Mouse (Mus musculus) testis, postnatal 10 days (tissue): Measurements from ENCODE around the gene Hba-x.
"Not testable (repeated sequence)": the region's sequence is repeated elsewhere in the genome, so short reads cannot be mapped to it uniquely, and the experiment has no call there.

Experiments used
- DNase-seq: peaks from one replicate; pipeline ENCODE4 v3.0.0; 2021; ENCODE audit warnings: low spot score

The Hba-x gene

GRCm38 (mm10) chr11:32285887-32286286 lies 9.7 kb downstream of the Hba-x start:
- DNase-seq, result not testable (repeated sequence)

- peak; percentile 82 for DNase-seq
Measured at GRCm38 (mm10) chr11:32286695-32287492, 10.7 kb downstream of the Hba-x start, which contains the start of gene Hbq1b. TSS of gene Hbq1b (plus strand) at chr11:32286965.

GRCm38 (mm10) chr11:32287493-32287825 lies 11.3 kb downstream of the Hba-x start:
- DNase-seq, result no peak

- DNase-seq, result not testable (repeated sequence)
Measured at GRCm38 (mm10) chr11:32292819-32293218, 16.6 kb downstream of the Hba-x start.

GRCm38 (mm10) chr11:32293479-32293878 lies 17.3 kb downstream of the Hba-x start:
- not testable (repeated sequence) for DNase-seq

GRCm38 (mm10) chr11:32296203-32296602 lies 20.0 kb downstream of the Hba-x start, which contains the start of gene Hba-a2:
TSS of gene Hba-a2 (plus strand) at chr11:32296489.
- not testable (repeated sequence) for DNase-seq

GRCm38 (mm10) chr11:32297417-32297816 lies 21.2 kb downstream of the Hba-x start:
- DNase-seq, result not testable (repeated sequence)

- DNase-seq, result no peak
Measured at GRCm38 (mm10) chr11:32297866-32298531, 21.8 kb downstream of the Hba-x start.

GRCm38 (mm10) chr11:32298532-32298918 lies 22.3 kb downstream of the Hba-x start:
- DNase-seq, result no peak

GRCm38 (mm10) chr11:32299865-32300264 lies 23.7 kb downstream of the Hba-x start, which contains the start of gene Hbq1a:
TSS of gene Hbq1a (plus strand) at chr11:32300069.
- DNase-seq, result peak; percentile 76

- DNase-seq, result no peak
Measured at GRCm38 (mm10) chr11:32300279-32301267, 24.4 kb downstream of the Hba-x start.

- DNase-seq, result no peak
Measured at GRCm38 (mm10) chr11:32301506-32301905, 25.3 kb downstream of the Hba-x start.

- no peak for DNase-seq
Measured at GRCm38 (mm10) chr11:32302824-32303419, 26.7 kb downstream of the Hba-x start.

GRCm38 (mm10) chr11:32303455-32303854 lies 27.3 kb downstream of the Hba-x start:
- no peak for DNase-seq

GRCm38 (mm10) chr11:32307006-32307405 lies 30.8 kb downstream of the Hba-x start:
- DNase-seq, result no peak

- DNase-seq, result no peak
Measured at GRCm38 (mm10) chr11:32309446-32309845, 33.2 kb downstream of the Hba-x start.

GRCm38 (mm10) chr11:32309928-32310327 lies 33.7 kb downstream of the Hba-x start:
- no peak for DNase-seq

- no peak for DNase-seq
Measured at GRCm38 (mm10) chr11:32316009-32316408, 39.8 kb downstream of the Hba-x start.

GRCm38 (mm10) chr11:32320507-32321195 lies 44.5 kb downstream of the Hba-x start:
- no peak for DNase-seq

- peak; percentile 86 for DNase-seq
Measured at GRCm38 (mm10) chr11:32321196-32321565, 45.0 kb downstream of the Hba-x start.

- peak; percentile 95 for DNase-seq
Measured at GRCm38 (mm10) chr11:32324609-32325008, 48.4 kb downstream of the Hba-x start.
